Mouse (Mus musculus) G1E (cell line): Measurements from ENCODE around the gene Gp5.

Experiments
- CTCF ChIP-seq: IDR thresholded peaks from 2 replicates; pipeline ENCODE4 v1.5.1; 2012; ENCODE audit warnings: low read depth, low read length, inconsistent platforms, mixed read lengths
- GATA1 ChIP-seq: IDR thresholded peaks from 2 replicates; pipeline ENCODE4 v1.6.1; 2012; ENCODE audit warnings: borderline replicate concordance, low read length, inconsistent platforms, mixed read lengths
- POLR2AphosphoS5 ChIP-seq: IDR thresholded peaks from 2 replicates; pipeline ENCODE4 v1.6.1; 2012; ENCODE audit warnings: low read depth, low read length, inconsistent platforms; ENCODE audit not compliant: insufficient replicate concordance
- TAL1 ChIP-seq: conservative IDR thresholded peaks from 2 replicates; pipeline ENCODE4 v1.6.1; 2012; ENCODE audit warnings: low read depth, low read length, inconsistent platforms, mixed read lengths

- TF ChIP-seq CTCF (no peak), TAL1 (no peak), POLR2AphosphoS5 (no peak), GATA1 (no peak)
Measured at GRCm38 (mm10) chr16:30265611-30266010, 45.0 kb downstream of the Gp5 start.
